Mouse (Mus musculus) myocyte (in vitro differentiated cells): Measurements from ENCODE around the gene Ndufa3.

Experiments used
- CEBPB ChIP-seq: IDR thresholded peaks from 2 replicates; pipeline ENCODE4 v1.6.1; 2011; ENCODE audit warnings: mild to moderate bottlenecking, moderate library complexity; ENCODE audit not compliant: poor library complexity, insufficient read depth, severe bottlenecking
- MAX ChIP-seq: IDR thresholded peaks from one replicate; pipeline ENCODE4 v1.6.1; 2011; ENCODE audit warnings: low read depth, mild to moderate bottlenecking, control low read depth
- MYOG ChIP-seq, 3 experiments: IDR thresholded peaks; one replicate each; pipeline ENCODE4 v1.6.1; 2011; ENCODE audit warnings: control low read depth in 2 of 3, low read depth in 2 of 3, mild to moderate bottlenecking in 2 of 3; ENCODE audit not compliant: insufficient read length in 2 of 3, control insufficient read depth in 1 of 3, insufficient read depth in 1 of 3
- POLR2A ChIP-seq: IDR thresholded peaks from one replicate; pipeline ENCODE4 v1.6.1; 2011; ENCODE audit warnings: low read depth, mild to moderate bottlenecking, control low read depth, moderate library complexity; ENCODE audit not compliant: insufficient read length
- USF1 ChIP-seq: IDR thresholded peaks from one replicate; pipeline ENCODE4 v1.6.1; 2011; ENCODE audit warnings: low read depth, mild to moderate bottlenecking, control low read depth, moderate library complexity

- TF ChIP-seq CEBPB (no peak), POLR2A (no peak), MAX (no peak), MYOG (IDR thresholded peaks at IDR 0.05; ENCODE audit: control insufficient read depth in 1 of 3, insufficient read depth in 1 of 3, insufficient read length in 2 of 3, low read depth in 2 of 3) (no peak), USF1 (no peak)
These were observed 27.1 kb downstream of the Ndufa3 start for GRCm38 (mm10) chr7:3644348-3644671.
